Mouse (Mus musculus) brain, embryonic 14.5 days (tissue): Measurements from ENCODE around the gene B3galt1.

Source experiments
- CTCF ChIP-seq: fragments of 200-500 bp; IDR thresholded peaks from 2 replicates; pipeline ENCODE4 v1.5.1; 2012; ENCODE audit warnings: inconsistent platforms, mild to moderate bottlenecking, moderate library complexity, borderline replicate concordance; ENCODE audit not compliant: insufficient read depth, insufficient read length; ENCODE audit errors: extremely low read depth
- POLR2A ChIP-seq: fragments of 200-500 bp; IDR thresholded peaks from 2 replicates; pipeline ENCODE4 v1.6.1; 2012; ENCODE audit warnings: mild to moderate bottlenecking, inconsistent platforms, borderline replicate concordance; ENCODE audit not compliant: poor library complexity, insufficient read depth, insufficient read length, severe bottlenecking; ENCODE audit errors: extremely low read depth

DNA sequence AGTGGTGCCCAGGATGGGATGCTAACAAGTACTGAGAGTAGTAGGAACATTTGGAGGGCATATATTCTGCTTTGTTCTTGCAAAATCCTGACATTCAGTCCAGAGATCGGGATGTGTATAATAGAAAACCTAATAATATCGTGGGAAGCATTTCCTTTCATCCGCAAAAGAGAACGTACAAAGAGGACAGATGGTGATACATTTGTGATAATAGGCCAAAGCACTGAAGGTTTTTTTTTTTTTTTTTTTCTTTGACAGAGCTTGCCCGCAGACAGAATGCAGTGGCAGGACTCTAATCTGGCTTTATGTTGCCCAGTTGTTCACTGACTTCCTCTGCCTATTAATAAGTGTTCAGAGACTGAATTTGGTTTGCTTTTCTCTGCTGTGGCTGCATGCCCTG lies 256.7 kb downstream of the B3galt1 start:
- TF ChIP-seq POLR2A (no peak), CTCF (no peak)
